In the genomic region with DNA sequence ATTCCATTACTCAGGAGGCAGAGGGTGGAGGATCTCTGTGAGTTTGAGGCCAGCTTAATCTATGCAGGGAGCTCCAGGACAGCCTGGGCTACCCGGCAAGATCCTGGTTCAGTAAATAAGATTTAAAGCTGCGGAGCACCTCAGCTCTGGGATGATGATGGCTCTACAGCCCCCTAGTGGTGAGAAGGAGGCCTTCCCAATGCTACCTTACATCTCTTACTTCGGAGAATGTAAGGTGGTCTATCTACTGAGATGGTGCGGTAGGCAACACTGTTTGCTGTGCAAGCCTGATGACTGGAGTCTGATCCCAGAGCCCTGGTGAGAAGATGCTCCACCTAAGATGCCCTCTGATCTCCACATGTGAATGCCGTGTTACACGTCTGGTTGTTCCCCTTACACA, we compare ENCODE assay signal across 10 mouse cellular contexts. TPM values are rescaled to one million over a fixed set of nuclear protein-coding genes. Genes with fewer than 3 reads are reported as not detected.
DNase-seq lines count a peak whose midpoint lies in the region; ATAC-seq lines count a peak whose summit lies in the region.
"Had no signal": no experiment of that assay in that cellular context is flagged by ENCODE, and none has a peak within 500 bp of the region (broad histone marks: within the 10 kb centered on the region; RNA-seq: fewer than 3 reads in every experiment).

No protein-coding gene starts in this region.

- H3K36me3 ChIP-seq in forebrain, embryonic 11.5 days (ENCODE audit: control insufficient read depth, insufficient read depth, low read length): no peaks in the 10 kb centered on the region
- peaks cover 3% of the 10 kb centered on the region; the same call in 1 of the 2 replicates for H3K36me3 ChIP-seq in liver, embryonic 11.5 days (ENCODE audit: control insufficient read depth, insufficient read depth, low read length)
- H3K36me3 ChIP-seq: midbrain, embryonic 12.5 days had no signal

- peak; percentile 10 for DNase-seq in adrenal gland, adult 2 months
- DNase-seq in adrenal gland, postnatal 4 days (ENCODE audit: low spot score in 2 of 2): no peak
- DNase-seq in right cerebral cortex, adult 18-20 months: peak; percentile 26
- no peak for DNase-seq in right cerebral cortex, postnatal 14 days
- peak; percentile 54 for DNase-seq in forebrain, embryonic 11.5 days (ENCODE audit: low spot score)
- DNase-seq in liver, embryonic 11.5 days (ENCODE audit: low spot score): no peak
- DNase-seq in retina, postnatal 7 days (ENCODE audit: low read depth, low spot score): peak; percentile 24
- DNase-seq in ovary, postnatal 10 days (ENCODE audit: low spot score): no peak

- H3K9ac ChIP-seq in forebrain, embryonic 11.5 days (ENCODE audit: low read length): no peak overlapping the region
- no peak overlapping the region for H3K9ac ChIP-seq in liver, embryonic 11.5 days (ENCODE audit: low read depth, low read length)
- H3K9ac ChIP-seq: midbrain, embryonic 12.5 days had no signal

- no peak overlapping the region for H3K4me3 ChIP-seq in forebrain, embryonic 11.5 days (ENCODE audit: low read depth, low read length)
- no peak overlapping the region for H3K4me3 ChIP-seq in liver, embryonic 11.5 days (ENCODE audit: low read depth, low read length)
- H3K4me3 ChIP-seq: midbrain, embryonic 12.5 days had no signal

- H3K27ac ChIP-seq in forebrain, embryonic 11.5 days (ENCODE audit: low read depth, low read length): no peak overlapping the region
- H3K27ac ChIP-seq in liver, embryonic 11.5 days (ENCODE audit: low read depth, low read length): no peak overlapping the region
- H3K27ac ChIP-seq: midbrain, embryonic 12.5 days had no signal

- ATAC-seq in forebrain, embryonic 11.5 days (replicated peaks; ENCODE audit: low FRiP score): no peak
- ATAC-seq in liver, embryonic 11.5 days (replicated peaks; ENCODE audit: low FRiP score): peak; percentile 48; the same call in 1 of the 2 replicates

- H3K27me3 ChIP-seq in forebrain, embryonic 11.5 days (ENCODE audit: control insufficient read depth, insufficient read depth, low read length): no peaks in the 10 kb centered on the region
- H3K27me3 ChIP-seq in liver, embryonic 11.5 days (replicated peaks; ENCODE audit: control insufficient read depth, insufficient read depth, low read length): no peaks in the 10 kb centered on the region
- H3K27me3 ChIP-seq: midbrain, embryonic 12.5 days had no signal

- no peaks in the 10 kb centered on the region for H3K4me1 ChIP-seq in forebrain, embryonic 11.5 days (replicated peaks; ENCODE audit: control insufficient read depth, insufficient read depth, low read length)
- no peaks in the 10 kb centered on the region for H3K4me1 ChIP-seq in liver, embryonic 11.5 days (replicated peaks; ENCODE audit: control insufficient read depth, insufficient read depth, low read length)
- H3K4me1 ChIP-seq: midbrain, embryonic 12.5 days had no signal

- WGBS in forebrain, embryonic 11.5 days: 54% methylated on average over 6 of the region's 6 CpGs
- 59% methylated on average over 6 of the region's 6 CpGs for WGBS in liver, embryonic 11.5 days

- H3K4me2 ChIP-seq in forebrain, embryonic 11.5 days (ENCODE audit: low read depth, low read length, severe bottlenecking): no peak overlapping the region
- no peak overlapping the region for H3K4me2 ChIP-seq in liver, embryonic 11.5 days
- H3K4me2 ChIP-seq: midbrain, embryonic 12.5 days had no signal

- no peaks in the 10 kb centered on the region for H3K9me3 ChIP-seq in forebrain, embryonic 11.5 days (ENCODE audit: control insufficient read depth, low read length)
- H3K9me3 ChIP-seq in liver, embryonic 11.5 days (ENCODE audit: control insufficient read depth, low read length): no peaks in the 10 kb centered on the region
- H3K9me3 ChIP-seq: midbrain, embryonic 12.5 days had no signal

RNA-seq across cellular contexts. Expression of gene Per3, which starts 17.5 kb away (rescaled TPM):
- 10 to 100 TPM in 1 of 2 experiments, 1 to 10 TPM in 1; 5.0 to 15.2 TPM for total RNA-seq in adrenal gland, adult 2 months (2021)
- polyA plus RNA-seq in adrenal gland, adult 2 months (2012; rRNA removed): 13.6 and 22.6 TPM in 2 replicates
- 10 to 100 TPM; 20.8 to 23.9 TPM for total RNA-seq in adrenal gland, postnatal 4 days (2021)
- 5.5 and 6.7 TPM in 2 replicates for polyA plus RNA-seq in forebrain, embryonic 11.5 days (2014; fragmentation: Nextera tagmentation; extraction: Ambion mirVana)
- polyA plus RNA-seq in liver, embryonic 11.5 days (2014; fragmentation: Nextera tagmentation; extraction: Ambion mirVana): 7.7 and 8.0 TPM in 2 replicates

RNA-seq across cellular contexts. Expression of gene Uts2, which starts 30.1 kb away (rescaled TPM):
- total RNA-seq in adrenal gland, adult 2 months (2021): not detected
- not detected in 2 replicates for polyA plus RNA-seq in adrenal gland, adult 2 months (2012; rRNA removed)
- not detected for total RNA-seq in adrenal gland, postnatal 4 days (2021)
- polyA plus RNA-seq in forebrain, embryonic 11.5 days (2014; fragmentation: Nextera tagmentation; extraction: Ambion mirVana): not detected in 2 replicates
- not detected in 2 replicates for polyA plus RNA-seq in liver, embryonic 11.5 days (2014; fragmentation: Nextera tagmentation; extraction: Ambion mirVana)
- polyA plus RNA-seq: gonadal fat pad, adult 2 months; midbrain, embryonic 12.5 days had no signal

RNA-seq across cellular contexts. Expression of gene Vamp3, which starts 30.8 kb away (rescaled TPM):
- total RNA-seq in adrenal gland, adult 2 months (2021): 10 to 100 TPM; 63.6 to 67.0 TPM
- 11.4 and 12.7 TPM in 2 replicates for polyA plus RNA-seq in adrenal gland, adult 2 months (2012; rRNA removed)
- total RNA-seq in adrenal gland, postnatal 4 days (2021): 10 to 100 TPM; 90.2 to 93.8 TPM
- 96.1 and 109 TPM in 2 replicates for polyA plus RNA-seq in forebrain, embryonic 11.5 days (2014; fragmentation: Nextera tagmentation; extraction: Ambion mirVana)
- polyA plus RNA-seq in liver, embryonic 11.5 days (2014; fragmentation: Nextera tagmentation; extraction: Ambion mirVana): 71.0 and 74.6 TPM in 2 replicates

Comparison
In these comparisons a context has a peak if more than half of its experiments do, and no peak if none do; other contexts are left out.
1. DNase-seq: peak in adrenal gland, adult 2 months (single experiment), right cerebral cortex, adult 18-20 months (single experiment), forebrain, embryonic 11.5 days (single experiment) and retina, postnatal 7 days (single experiment); none in adrenal gland, postnatal 4 days (0 of 2), right cerebral cortex, postnatal 14 days (single experiment), liver, embryonic 11.5 days (single experiment) and ovary, postnatal 10 days (single experiment).